Mouse (Mus musculus) gastrocnemius, postnatal 10 days (tissue): ENCODE results near the gene Gm28305. TPM values are rescaled to one million over a fixed set of nuclear protein-coding genes. Genes with fewer than 3 reads are reported as not detected.

Experiments
- DNase-seq: peaks from one replicate; pipeline ENCODE4 v3.0.0; 2021; ENCODE audit warnings: mixed read lengths
- long read RNA-seq, 2 experiments: library from polyadenylated mRNA; stranded (forward); transcript quantifications; one replicate each; pipeline ENCODE4 v2.0.0; 2021
- total RNA-seq, 2 experiments: library from RNA; stranded (reverse); gene quantifications; 2 replicates each; pipeline ENCODE4 v1.2.3; 2021

The Gm28305 gene
- total RNA-seq, result not detected
- long read RNA-seq, experiment 1, result 0 reads
- long read RNA-seq, experiment 2, result 0 reads

DNA sequence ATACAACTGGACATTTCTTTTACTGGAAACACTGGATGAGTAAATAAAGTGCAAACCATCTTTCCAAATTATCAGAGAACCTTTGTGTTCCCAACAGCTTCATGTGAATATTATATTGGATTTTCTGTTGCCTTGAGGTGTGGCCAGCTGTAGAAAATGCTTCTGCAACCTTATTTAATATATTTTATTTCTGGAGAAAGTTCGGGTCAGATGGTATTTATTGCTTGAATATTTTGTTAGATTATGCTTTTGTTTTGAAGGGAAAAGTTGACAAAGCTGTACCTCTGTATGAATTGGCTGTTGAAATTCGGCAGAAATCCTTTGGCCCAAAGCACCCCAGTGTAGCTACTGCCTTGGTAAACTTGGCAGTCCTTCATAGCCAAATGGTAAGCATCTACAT lies at the start of gene Gm28305:
Gene Gm28305, plus strand, starts transcription at position 301 of the 400 bp plus-strand sequence.
- no peak for DNase-seq

DNA sequence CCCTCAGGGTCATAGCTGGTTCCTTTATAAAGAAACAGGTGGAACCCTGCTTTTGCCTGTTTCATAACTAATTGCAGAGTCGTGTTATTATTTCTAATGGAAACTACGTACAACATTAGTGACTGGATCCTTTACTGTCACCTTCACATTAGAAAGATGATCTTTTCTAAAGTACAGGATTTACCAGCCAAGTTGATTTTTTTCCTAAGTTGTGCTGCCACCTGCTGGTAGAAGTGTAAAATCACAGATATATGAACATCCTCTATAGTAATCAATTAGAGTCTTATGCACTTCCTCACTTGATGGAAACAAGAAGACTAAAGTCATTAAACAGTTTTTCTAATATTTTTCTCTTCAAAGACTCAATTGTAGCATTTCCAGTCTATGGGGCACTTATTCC lies 44.0 kb upstream of the Gm28305 start:
- peak; percentile 18 for DNase-seq

- DNase-seq, result no peak
Observed at GRCm38 (mm10) chr9:104000601-104001000, 39.9 kb upstream of the Gm28305 start.

DNA sequence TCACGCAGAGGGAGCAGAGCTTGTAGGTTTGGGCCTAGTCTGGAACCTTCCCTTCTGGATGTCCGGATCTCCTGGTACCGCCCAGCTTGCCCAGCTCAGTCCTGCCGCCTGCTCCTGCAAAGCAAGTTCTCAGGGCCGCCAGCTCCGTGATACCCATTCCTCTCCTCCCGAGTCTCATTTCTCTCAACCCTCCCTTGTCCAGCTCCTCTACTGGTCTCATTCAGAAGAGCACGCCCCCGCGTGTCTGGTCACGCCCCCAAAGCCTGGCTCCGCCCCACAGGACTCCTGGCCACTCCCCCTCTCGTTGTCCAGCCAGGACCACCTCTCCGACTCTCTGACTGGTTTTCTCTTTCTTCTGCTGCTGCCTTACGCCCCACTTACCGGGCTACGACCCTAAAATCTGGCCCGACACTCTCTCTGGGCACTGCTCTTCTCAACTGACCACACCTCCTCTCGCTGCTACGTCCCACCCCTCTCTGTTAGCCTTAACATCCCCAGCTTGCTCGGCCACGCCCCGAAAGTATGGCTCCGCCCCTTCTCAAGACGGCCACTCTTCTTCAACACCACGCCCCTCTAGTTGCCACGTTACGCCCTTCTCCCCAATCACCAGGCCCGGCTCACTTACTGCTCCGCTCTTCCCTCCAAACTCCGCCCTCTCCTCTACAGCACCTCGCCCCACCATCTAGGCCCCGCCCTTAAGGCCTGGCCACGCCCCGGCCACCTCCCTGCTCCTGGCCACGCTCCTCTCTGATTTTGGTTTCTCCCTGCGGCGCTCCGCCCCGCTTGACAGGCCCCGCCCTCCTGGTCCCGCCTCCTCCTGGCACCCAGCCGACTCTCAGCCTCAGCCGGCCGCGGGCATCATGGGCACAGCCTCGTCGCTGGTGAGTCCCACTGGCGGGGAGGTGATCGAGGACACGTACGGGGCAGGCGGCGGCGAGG lies 38.3 kb upstream of the Gm28305 start, which contains the start of gene Nphp3:
Gene Nphp3, plus strand, starts transcription at position 624 of the 939 bp plus-strand sequence.
- DNase-seq, result peak; percentile 98

DNA sequence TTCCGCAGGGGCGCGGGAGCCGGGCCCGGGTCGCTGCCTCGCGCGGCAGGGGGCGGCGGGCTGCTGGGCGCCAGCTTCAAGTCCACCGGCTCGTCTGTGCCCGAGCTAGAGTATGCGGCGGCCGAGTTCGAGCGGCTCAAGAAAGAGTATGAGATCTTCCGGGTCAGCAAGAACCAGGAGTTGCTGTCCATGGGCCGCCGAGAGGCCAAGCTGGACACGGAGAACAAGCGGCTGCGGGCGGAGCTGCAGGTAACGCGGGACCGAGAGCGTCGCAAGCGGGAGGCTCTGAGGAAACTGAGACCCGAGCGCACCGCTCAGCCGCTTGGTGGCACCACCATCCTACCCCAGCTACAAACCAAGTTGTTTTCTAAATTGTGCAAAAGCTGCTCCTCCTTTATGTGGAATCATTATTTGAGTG lies 37.5 kb upstream of the Gm28305 start:
- peak; percentile 57 for DNase-seq

DNA sequence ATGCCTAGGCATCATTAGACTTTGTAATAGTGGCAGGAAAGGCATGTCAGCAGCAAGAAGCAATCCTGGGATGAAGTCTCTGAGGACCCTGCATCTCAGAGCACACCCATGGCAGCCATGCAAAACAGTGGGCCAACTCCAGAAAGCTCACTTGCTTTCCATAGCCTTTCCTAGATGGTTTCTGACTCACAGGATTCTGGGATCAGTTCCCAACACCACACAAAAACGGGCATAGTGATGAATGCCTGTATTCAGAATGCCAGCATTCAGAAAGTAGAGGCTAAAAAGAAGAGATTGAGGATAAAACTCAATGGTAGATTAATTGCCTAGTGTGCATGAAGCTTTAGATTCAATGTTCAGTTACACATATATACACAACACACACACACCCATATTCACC lies 25.9 kb upstream of the Gm28305 start:
- DNase-seq, result no peak

GRCm38 (mm10) chr9:104021026-104021425 lies 19.4 kb upstream of the Gm28305 start:
- no peak for DNase-seq

GRCm38 (mm10) chr9:104027186-104027585 lies 13.3 kb upstream of the Gm28305 start:
- DNase-seq, result no peak

DNA sequence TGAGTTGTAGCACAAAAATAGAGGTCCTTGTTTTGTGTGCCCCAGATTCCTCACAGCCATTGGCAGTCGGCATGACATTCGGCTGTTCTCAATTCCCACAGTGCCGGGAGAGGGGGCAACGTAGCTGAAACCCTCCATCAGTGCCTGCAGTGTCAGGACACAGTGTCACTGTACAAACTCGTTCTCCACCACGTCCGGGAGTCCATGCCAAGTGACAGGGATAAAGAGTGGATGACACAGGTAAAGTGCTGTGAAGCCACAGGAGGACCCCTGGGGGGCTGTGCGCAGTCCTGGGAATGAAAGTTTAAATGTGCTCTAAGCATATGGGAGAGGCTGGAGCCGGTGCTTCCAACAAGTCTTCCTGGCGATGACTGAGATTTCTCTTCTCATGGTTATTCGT lies 10.6 kb upstream of the Gm28305 start:
- no peak for DNase-seq

DNA sequence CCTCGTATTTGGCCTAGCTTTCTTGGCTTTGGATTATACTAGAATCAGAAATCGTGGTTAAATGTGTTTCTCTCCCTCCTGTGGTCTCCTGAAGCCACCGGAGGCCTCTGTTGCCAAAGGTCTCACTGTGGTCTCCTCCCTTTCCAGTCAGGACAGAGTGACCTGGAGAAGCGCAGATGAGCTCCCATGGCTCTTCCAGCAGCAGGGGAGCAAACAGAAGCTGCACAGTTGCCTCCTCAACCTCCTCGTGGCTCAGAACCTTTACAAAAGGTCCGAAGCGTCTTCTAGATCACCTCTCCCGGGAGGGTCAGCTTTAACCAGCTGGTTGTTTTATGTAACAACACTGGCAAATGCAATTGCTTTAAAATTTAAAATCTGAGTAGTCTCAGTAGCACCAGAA lies 6.2 kb upstream of the Gm28305 start:
- DNase-seq, result no peak

- DNase-seq, result no peak
Observed at GRCm38 (mm10) chr9:104034718-104035117, 5.7 kb upstream of the Gm28305 start.

- DNase-seq, result peak; percentile 78
Observed at GRCm38 (mm10) chr9:104035261-104036015, 5.0 kb upstream of the Gm28305 start.

- no peak for DNase-seq
Observed at GRCm38 (mm10) chr9:104038266-104038665, 2.2 kb upstream of the Gm28305 start.

DNA sequence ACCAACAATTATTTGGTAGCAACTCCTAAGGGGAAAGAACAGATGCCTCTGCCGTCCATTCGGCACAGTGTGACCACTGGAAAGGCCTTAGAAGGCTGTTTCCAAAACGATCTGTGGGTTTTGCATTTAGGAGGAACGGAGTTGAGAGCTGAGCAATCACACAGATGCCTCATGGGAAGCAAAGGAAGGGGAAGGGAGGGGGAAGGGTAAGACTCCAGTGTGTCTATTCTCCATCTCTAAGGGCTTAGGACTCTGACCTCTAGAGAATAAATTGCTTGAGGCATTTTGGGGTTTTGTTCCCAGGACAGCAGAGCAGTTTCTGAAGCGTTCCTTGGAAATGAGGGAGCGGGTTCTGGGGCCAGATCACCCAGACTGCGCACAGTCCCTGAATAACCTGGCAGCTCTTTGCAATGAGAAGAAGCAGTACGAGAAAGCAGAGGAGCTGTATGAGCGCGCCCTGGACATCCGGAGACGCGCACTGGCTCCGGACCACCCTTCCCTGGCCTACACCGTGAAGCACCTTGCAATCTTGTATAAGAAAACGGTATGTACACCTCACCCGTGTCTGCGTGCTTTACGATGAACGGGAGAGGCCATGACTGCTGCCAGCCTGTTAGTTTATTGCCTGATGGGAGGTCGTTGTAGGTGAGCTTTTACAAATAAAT lies 1.3 kb upstream of the Gm28305 start:
- DNase-seq, result no peak

- DNase-seq, result no peak
Observed at GRCm38 (mm10) chr9:104039742-104040141, 720 bp upstream of the Gm28305 start.

DNA sequence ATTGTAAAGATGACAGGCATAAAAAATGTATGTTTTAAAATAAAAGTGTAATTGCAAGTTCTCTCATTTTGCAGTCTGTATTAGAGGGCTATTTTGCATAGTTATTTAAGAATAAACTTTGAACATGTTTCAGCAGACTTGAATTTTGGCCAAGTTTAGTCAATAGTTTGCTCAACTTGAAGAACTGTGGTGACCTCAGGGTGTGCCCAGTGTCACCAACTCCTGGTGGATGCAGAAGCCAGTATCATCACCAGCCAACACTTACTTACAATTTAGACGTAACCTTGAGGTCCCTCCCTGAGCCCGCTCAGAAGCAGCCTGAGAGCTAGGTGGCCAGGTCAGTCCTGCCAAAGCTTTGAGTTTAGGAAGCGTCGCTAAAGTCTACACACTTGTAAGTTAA lies 3.2 kb downstream of the Gm28305 start:
- DNase-seq, result no peak

GRCm38 (mm10) chr9:104051028-104051427 lies 10.6 kb downstream of the Gm28305 start:
- no peak for DNase-seq

DNA sequence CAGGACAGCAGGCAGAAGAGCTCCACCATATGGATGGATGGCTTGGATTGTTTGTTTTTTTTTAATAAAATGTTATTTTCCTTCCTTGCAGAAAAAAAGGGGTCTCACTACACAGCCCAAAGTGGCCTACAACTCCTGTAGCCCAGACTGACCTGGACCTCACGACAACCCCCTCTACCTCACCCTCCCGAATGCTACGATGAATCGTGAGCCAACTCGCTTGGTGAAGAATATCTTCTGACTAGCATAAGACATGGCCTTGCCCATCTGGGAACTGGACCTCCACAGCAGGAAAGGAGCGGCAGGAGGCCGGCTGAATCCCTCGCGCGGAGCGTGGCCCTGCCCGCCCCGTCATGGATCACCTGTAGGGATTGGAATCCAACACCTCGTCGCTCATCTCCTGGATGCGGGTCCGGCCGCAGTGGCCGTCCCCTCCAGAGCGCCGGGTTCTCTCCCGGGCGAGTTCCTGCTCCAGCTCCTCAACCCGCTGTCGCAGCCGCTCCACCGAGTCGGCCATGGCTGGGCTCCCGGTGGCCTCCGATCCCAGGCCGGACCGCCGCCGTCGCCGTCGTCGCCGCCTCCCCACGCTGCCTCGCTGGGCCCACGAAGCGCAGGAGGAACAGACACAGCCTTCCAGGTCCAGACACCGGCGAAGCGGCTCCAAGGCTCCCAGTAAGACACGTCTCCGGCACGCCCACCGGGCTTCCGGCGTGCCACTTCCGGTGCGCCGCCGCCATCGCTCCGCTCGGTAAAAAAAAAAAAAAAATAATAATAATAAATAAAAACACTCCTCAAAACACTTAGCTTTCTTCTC lies 22.2 kb downstream of the Gm28305 start, which contains the start of gene Uba5:
Gene Uba5, minus strand, starts transcription at position 705 of the 814 bp plus-strand sequence.
- DNase-seq, result peak; percentile 76

DNA sequence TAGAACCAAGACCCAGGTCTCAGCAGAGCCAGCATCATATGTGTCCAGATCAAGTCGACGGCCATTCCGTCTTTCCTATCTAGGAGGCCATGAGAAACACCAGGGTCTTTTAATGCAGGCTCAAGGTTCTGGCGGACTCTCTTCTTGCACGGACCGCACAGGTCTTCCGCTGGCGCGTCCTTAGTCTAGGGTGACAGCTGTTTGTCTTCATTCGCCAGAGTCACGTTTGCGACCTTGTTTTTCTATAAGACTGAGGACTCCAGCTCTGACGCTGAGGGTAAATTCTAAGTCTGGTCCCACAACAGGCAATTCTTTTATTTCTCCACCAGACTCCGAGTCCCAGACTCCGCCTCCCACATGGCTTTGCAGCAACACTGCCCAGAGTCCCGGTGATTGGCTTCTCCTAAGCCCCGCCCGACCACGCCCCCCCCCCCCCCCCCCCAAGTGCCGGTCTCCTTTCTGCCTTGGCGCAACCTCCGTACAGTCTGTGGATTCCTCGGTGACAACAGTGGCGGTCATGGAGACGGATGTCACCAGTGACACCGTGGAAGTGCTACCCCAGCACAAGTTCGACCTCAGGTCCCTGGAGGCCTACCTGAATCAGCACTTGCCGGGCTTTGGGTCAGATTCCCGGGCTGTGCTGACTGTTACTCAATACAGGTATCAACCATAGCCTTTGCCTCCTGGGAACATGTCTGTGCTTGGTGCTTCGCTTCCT lies 22.9 kb downstream of the Gm28305 start, which contains the start of gene Acad11:
Gene Acad11, plus strand, starts transcription at position 134 of the 718 bp plus-strand sequence.
- DNase-seq, result peak; percentile 72

DNA sequence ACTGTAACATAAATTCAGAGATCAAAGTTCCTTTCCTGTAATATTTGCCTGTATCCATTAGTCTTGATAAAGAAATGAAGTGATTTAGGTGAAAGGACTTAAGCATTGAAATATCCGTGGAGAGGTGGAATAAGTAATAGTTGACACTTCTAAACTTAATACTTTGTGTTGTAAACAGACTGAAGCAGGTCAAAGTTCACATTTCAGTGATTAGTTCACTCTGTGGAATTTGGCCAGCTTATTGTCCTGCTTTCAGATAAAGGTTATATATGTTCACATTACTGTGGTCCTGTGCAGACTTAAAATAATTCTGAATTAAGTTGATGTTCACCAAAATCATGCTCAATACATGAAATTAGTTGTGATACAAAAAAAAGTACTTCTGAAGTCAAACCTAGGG lies 24.1 kb downstream of the Gm28305 start:
- DNase-seq, result no peak

- no peak for DNase-seq
Observed at GRCm38 (mm10) chr9:104070241-104070640, 29.8 kb downstream of the Gm28305 start.
